Mouse (Mus musculus): ENCODE results near the gene Gtpbp1. TPM values are rescaled to one million over a fixed set of nuclear protein-coding genes. Genes with fewer than 3 reads are reported as not detected.
"Not testable (repeated sequence)": the region's sequence is repeated elsewhere in the genome, so short reads cannot be mapped to it uniquely, and the experiment has no call there.

Gene Gtpbp1
- polyA plus RNA-seq, 1 experiment from 2014 or later, result 44.0 TPM

- no peak overlapping the region for H3K27ac ChIP-seq (replicated peaks)
- H3K9me3 ChIP-seq (replicated peaks), result no peaks in the 10 kb centered on the region
- no peak overlapping the region for H3K4me3 ChIP-seq (replicated peaks)
- H3K36me3 ChIP-seq, result peaks cover 49% of the 10 kb centered on the region
- no peak overlapping the region for H3K9ac ChIP-seq (replicated peaks)
- no peaks in the 10 kb centered on the region for H3K27me3 ChIP-seq (replicated peaks)
- ATAC-seq (ENCODE audit: low FRiP score), result no peak
- H3K4me1 ChIP-seq, result peaks cover 7% of the 10 kb centered on the region
- 77% methylated on average over 10 of the region's 10 CpGs for WGBS
- H3K4me2 ChIP-seq, result no peak overlapping the region
Measured at GRCm38 (mm10) chr15:79669195-79669594, 21.4 kb upstream of the Gtpbp1 start.

DNA sequence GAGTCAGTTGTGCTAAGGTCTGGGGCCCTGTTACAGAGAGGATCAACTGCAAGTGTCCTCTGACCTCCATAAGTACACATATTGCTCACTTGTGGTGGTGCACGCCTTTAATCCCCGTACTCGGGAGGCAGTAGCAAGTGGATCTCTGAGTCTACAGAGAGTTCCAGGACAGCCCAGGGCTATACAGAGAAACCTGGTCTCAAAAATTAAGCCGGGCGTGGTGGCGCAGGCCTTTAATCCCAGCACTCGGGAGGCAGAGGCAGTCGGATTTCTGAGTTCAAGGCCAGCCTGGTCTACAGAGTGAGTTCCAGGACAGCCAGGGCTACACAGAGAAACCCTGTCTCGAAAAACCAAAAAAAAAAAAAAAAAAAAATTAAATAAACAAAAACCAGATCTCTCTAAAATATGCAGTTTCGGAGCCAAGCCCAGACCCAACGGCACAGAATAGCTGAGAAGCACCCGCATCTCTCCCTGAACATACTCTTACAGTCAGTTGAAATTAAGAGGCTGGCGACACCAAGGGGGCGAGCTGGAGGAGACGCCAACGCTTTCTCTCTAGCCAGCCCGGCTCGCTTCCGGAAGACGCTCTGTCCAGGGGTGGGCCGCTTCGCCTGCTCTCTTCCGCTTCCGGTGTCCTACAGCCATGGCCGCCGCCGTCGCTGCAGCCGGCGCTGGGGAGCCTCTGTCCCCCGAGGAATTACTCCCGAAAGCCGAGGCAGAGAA, 20.2 kb upstream of the Gtpbp1 start, which contains the start of gene Tomm22:
TSS of gene Tomm22 (plus strand) at position 613 of the 723 bp plus-strand sequence.
- Histone ChIP-seq H3K27me3 (replicated peaks) (no peaks in the 10 kb centered on the region), H3K36me3 (peaks cover 58% of the 10 kb centered on the region), H3K9me3 (replicated peaks) (no peaks in the 10 kb centered on the region), H3K4me1 (peaks cover 7% of the 10 kb centered on the region), H3K9ac (replicated peaks) (peak within 1 kb of the TSS; percentile 77), H3K27ac (replicated peaks) (peak within 1 kb of the TSS; percentile 64), H3K4me2 (peak within 1 kb of the TSS; percentile 76), H3K4me3 (replicated peaks) (peak within 1 kb of the TSS; percentile 86)
- peak; percentile 94 for ATAC-seq (ENCODE audit: low FRiP score)
- WGBS, result 21% methylated on average over 33 of the region's 33 CpGs

DNA sequence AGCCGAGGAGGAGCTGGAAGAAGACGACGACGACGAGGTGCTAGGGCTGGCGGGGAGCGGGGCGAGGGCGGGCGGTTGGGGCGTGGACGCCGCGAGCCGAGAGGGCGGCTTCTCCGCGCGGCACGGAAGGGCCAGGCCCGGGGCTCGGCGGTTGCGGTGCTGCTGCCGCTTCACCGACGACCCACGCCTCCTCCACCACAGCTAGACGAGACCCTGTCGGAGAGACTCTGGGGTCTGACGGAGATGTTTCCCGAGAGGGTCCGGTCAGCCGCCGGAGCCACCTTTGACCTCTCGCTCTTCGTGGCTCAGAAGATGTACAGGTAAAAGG, 19.7 kb upstream of the Gtpbp1 start:
- peak overlapping the region; percentile 77 for H3K9ac ChIP-seq (replicated peaks)
- H3K27me3 ChIP-seq (replicated peaks), result no peaks in the 10 kb centered on the region
- ATAC-seq (ENCODE audit: low FRiP score), result peak; percentile 55
- H3K4me1 ChIP-seq, result peaks cover 7% of the 10 kb centered on the region
- H3K9me3 ChIP-seq (replicated peaks), result no peaks in the 10 kb centered on the region
- peak overlapping the region; percentile 86 for H3K4me3 ChIP-seq (replicated peaks)
- peak overlapping the region; percentile 76 for H3K4me2 ChIP-seq
- whole genome bisulfite sequencing, result under 1% methylated on average over 37 of the region's 37 CpGs
- H3K36me3 ChIP-seq, result peaks cover 56% of the 10 kb centered on the region
- H3K27ac ChIP-seq (replicated peaks), result peak overlapping the region; percentile 64

GRCm38 (mm10) chr15:79671828-79672348, 18.8 kb upstream of the Gtpbp1 start:
- ATAC-seq (ENCODE audit: low FRiP score); H3K27ac ChIP-seq (replicated peaks); H3K9me3 ChIP-seq (replicated peaks); H3K4me1 ChIP-seq; H3K27me3 ChIP-seq (replicated peaks); H3K9ac ChIP-seq (replicated peaks): not testable (repeated sequence)
- H3K4me2 ChIP-seq, result peak overlapping the region; percentile 76
- 84% methylated on average over 11 of the region's 11 CpGs for WGBS
- peaks cover 56% of the 10 kb centered on the region for H3K36me3 ChIP-seq
- H3K4me3 ChIP-seq (replicated peaks), result peak overlapping the region; percentile 86

- Histone ChIP-seq H3K4me2 (no peak overlapping the region), H3K9ac (replicated peaks) (no peak overlapping the region), H3K36me3 (peaks cover 38% of the 10 kb centered on the region), H3K9me3 (replicated peaks) (no peaks in the 10 kb centered on the region), H3K27ac (replicated peaks) (no peak overlapping the region), H3K27me3 (replicated peaks) (no peaks in the 10 kb centered on the region), H3K4me3 (replicated peaks) (no peak overlapping the region), H3K4me1 (peaks cover 17% of the 10 kb centered on the region)
- 79% methylated on average over 2 of the region's 2 CpGs for WGBS
- ATAC-seq (ENCODE audit: low FRiP score), result no peak
Measured at GRCm38 (mm10) chr15:79677936-79678335, 12.7 kb upstream of the Gtpbp1 start.

- ATAC-seq (ENCODE audit: low FRiP score), result no peak
- Histone ChIP-seq H3K4me3 (replicated peaks) (no peak overlapping the region), H3K27me3 (replicated peaks) (no peaks in the 10 kb centered on the region), H3K36me3 (peaks cover under 1% of the 10 kb centered on the region; the same call in 1 of the 2 replicates), H3K4me1 (peaks cover 54% of the 10 kb centered on the region), H3K4me2 (no peak overlapping the region), H3K27ac (replicated peaks) (no peak overlapping the region), H3K9ac (replicated peaks) (no peak overlapping the region), H3K9me3 (replicated peaks) (no peaks in the 10 kb centered on the region)
- WGBS, result 93% methylated on average over 4 of the region's 4 CpGs
Measured at GRCm38 (mm10) chr15:79681973-79682372, 8.7 kb upstream of the Gtpbp1 start.

GRCm38 (mm10) chr15:79683146-79683545, 7.5 kb upstream of the Gtpbp1 start:
- no peak overlapping the region for H3K4me2 ChIP-seq
- no peak overlapping the region for H3K4me3 ChIP-seq (replicated peaks)
- H3K27me3 ChIP-seq (replicated peaks), result no peaks in the 10 kb centered on the region
- no peaks in the 10 kb centered on the region for H3K9me3 ChIP-seq (replicated peaks)
- no peaks in the 10 kb centered on the region for H3K36me3 ChIP-seq
- H3K27ac ChIP-seq (replicated peaks), result no peak overlapping the region
- ATAC-seq (ENCODE audit: low FRiP score), result no peak
- peak overlapping the region; percentile 35; the same call in 1 of the 2 replicates for H3K9ac ChIP-seq (replicated peaks)
- H3K4me1 ChIP-seq, result peaks cover 55% of the 10 kb centered on the region
- WGBS, result 91% methylated on average over 6 of the region's 6 CpGs

GRCm38 (mm10) chr15:79683707-79684465, 6.8 kb upstream of the Gtpbp1 start:
- Histone ChIP-seq H3K4me3 (replicated peaks) (peak overlapping the region; percentile 75; the same call in 1 of the 2 replicates), H3K9ac (replicated peaks) (peak overlapping the region; percentile 35), H3K4me2 (peak overlapping the region; percentile 82), H3K9me3 (replicated peaks) (no peaks in the 10 kb centered on the region), H3K36me3 (no peaks in the 10 kb centered on the region), H3K4me1 (peaks cover 60% of the 10 kb centered on the region), H3K27me3 (replicated peaks) (no peaks in the 10 kb centered on the region), H3K27ac (replicated peaks) (no peak overlapping the region)
- no peak for ATAC-seq (ENCODE audit: low FRiP score)
- WGBS, result 74% methylated on average over 19 of the region's 19 CpGs

DNA sequence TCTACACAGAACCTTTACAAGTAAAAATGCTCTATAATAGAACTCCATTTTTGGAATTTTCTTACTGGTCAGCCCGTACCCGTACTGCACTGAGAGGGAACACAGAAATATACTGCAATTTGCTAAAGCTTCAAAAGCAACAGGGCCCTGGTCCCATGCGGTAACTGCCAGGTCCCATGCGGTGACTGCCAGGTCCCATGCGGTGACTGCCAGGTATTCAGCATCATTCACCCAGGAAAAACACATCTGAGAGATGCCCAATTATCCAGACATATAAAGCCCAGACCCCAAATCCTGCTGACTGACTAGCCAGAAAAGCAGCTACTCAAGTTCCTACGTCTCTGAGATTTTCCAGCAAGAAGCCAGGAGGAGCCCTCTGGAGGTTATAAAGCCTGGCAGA, 6.0 kb upstream of the Gtpbp1 start:
- Histone ChIP-seq H3K4me1 (peaks cover 62% of the 10 kb centered on the region), H3K4me2 (peak overlapping the region; percentile 82), H3K27ac (replicated peaks) (no peak overlapping the region), H3K27me3 (replicated peaks) (no peaks in the 10 kb centered on the region), H3K9me3 (replicated peaks) (no peaks in the 10 kb centered on the region), H3K4me3 (replicated peaks) (peak overlapping the region; percentile 75), H3K9ac (replicated peaks) (peak overlapping the region; percentile 35), H3K36me3 (no peaks in the 10 kb centered on the region)
- WGBS, result 77% methylated on average over 6 of the region's 6 CpGs
- no peak for ATAC-seq (ENCODE audit: low FRiP score)

DNA sequence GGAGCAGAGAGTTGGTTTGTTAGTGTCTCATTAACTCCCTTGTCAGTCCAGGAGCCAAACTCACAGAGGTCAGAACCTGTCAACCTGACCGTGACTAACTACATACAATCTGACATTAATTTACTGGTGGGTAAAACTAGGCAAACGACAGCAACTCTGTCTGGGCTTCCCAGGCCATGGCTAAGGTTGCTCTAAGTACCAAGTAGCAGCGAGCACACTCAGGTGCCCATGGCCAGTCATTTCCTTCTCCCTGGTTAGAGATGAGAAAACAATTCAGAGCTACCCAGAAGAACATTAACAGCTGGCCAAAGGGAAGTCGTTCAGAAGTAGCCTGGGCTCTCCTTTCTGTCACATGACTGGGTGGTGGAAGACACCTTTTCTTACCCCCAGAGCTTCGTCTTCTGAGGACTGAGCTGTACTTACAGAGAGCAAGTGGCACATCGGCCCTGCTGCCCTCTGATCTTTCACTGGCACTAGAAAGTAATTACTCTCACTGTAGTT, 5.5 kb upstream of the Gtpbp1 start:
- Histone ChIP-seq H3K27ac (replicated peaks) (no peak overlapping the region), H3K9ac (replicated peaks) (peak overlapping the region; percentile 35), H3K9me3 (replicated peaks) (no peaks in the 10 kb centered on the region), H3K4me2 (peak overlapping the region; percentile 82), H3K27me3 (replicated peaks) (no peaks in the 10 kb centered on the region), H3K4me3 (replicated peaks) (peak overlapping the region; percentile 75), H3K36me3 (no peaks in the 10 kb centered on the region), H3K4me1 (peaks cover 68% of the 10 kb centered on the region)
- no peak for ATAC-seq (ENCODE audit: low FRiP score)
- WGBS, result 40% methylated on average over 6 of the region's 6 CpGs

DNA sequence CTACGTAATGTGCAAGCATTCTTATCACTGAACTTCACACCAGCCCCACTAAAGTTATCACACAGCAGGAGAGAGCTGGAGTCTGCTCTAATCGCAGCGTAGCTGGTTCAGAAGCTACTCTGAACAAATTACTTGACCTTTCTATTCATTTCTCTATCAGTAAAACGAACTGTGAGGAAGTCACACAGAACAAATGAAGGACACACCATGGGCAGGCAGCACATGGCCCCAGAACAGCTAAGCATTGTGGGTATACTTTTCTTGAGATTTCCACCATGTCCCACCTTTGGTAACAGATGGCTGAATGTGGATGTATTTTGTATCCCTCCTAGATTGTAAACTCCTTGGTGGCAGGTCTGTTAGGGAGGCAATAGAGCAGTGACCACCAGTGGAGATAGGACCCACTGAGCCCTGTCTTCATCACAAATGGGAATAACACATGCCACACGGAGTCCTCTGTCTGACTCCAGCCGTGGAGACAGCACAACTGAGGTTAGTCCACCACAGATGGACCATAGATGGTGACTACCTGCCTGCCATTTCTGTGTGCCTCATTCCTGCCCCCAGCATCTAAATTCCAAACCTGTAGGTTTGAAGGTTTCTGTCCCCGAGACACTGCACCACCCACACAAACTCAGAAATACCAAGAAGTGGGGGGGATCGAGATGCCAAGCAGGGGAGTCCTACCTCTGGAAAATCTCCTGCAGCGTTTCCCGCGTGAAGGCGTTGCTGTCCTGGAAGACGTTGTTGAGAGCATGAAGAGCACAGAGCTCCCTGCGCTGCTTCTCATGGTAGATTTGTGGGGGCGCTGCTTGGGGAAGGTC, 4.4 kb upstream of the Gtpbp1 start:
- ATAC-seq (ENCODE audit: low FRiP score), result no peak
- peaks cover 63% of the 10 kb centered on the region for H3K4me1 ChIP-seq
- WGBS, result 17% methylated on average over 15 of the region's 15 CpGs
- no peaks in the 10 kb centered on the region for H3K36me3 ChIP-seq
- H3K4me3 ChIP-seq (replicated peaks), result peak overlapping the region; percentile 75
- peak overlapping the region; percentile 82 for H3K4me2 ChIP-seq
- no peak overlapping the region for H3K27ac ChIP-seq (replicated peaks)
- no peaks in the 10 kb centered on the region for H3K27me3 ChIP-seq (replicated peaks)
- H3K9me3 ChIP-seq (replicated peaks), result no peaks in the 10 kb centered on the region
- H3K9ac ChIP-seq (replicated peaks), result peak overlapping the region; percentile 78
